Mouse (Mus musculus) CD4-positive helper T cell, adult 2 months (primary cell): ENCODE data around the gene Osbpl9.

ENCODE experiments used
- DNase-seq: peaks from one replicate; pipeline ENCODE4 v3.0.0-alpha.2; 2012; ENCODE audit warnings: low read depth, missing footprints, low spot score

The Osbpl9 gene

GRCm38 (mm10) chr4:109134955-109135354, 67.1 kb downstream of the Osbpl9 start:
- no peak for DNase-seq

GRCm38 (mm10) chr4:109131256-109131872, 70.7 kb downstream of the Osbpl9 start:
- no peak for DNase-seq

GRCm38 (mm10) chr4:109128971-109129370, 73.1 kb downstream of the Osbpl9 start:
- DNase-seq: no peak

- DNase-seq: no peak
Observed at GRCm38 (mm10) chr4:109128017-109128416, 74.1 kb downstream of the Osbpl9 start.

GRCm38 (mm10) chr4:109126834-109127564, 75.1 kb downstream of the Osbpl9 start:
- DNase-seq: no peak

- DNase-seq: no peak
Observed at GRCm38 (mm10) chr4:109125746-109126425, 76.2 kb downstream of the Osbpl9 start.

GRCm38 (mm10) chr4:109122830-109123555, 79.1 kb downstream of the Osbpl9 start:
- DNase-seq: peak; percentile 51

GRCm38 (mm10) chr4:109120735-109121134, 81.3 kb downstream of the Osbpl9 start:
- peak; percentile 17 for DNase-seq

- DNase-seq: peak; percentile 23
Observed at GRCm38 (mm10) chr4:109119641-109120125, 82.4 kb downstream of the Osbpl9 start.

GRCm38 (mm10) chr4:109118327-109118659, 83.8 kb downstream of the Osbpl9 start:
- no peak for DNase-seq

- DNase-seq: peak; percentile 94
Observed at GRCm38 (mm10) chr4:109117596-109118326, 84.3 kb downstream of the Osbpl9 start.

- DNase-seq: no peak
Observed at GRCm38 (mm10) chr4:109116938-109117337, 85.1 kb downstream of the Osbpl9 start.

- no peak for DNase-seq
Observed at GRCm38 (mm10) chr4:109116494-109116893, 85.6 kb downstream of the Osbpl9 start.

GRCm38 (mm10) chr4:109115742-109116141, 86.3 kb downstream of the Osbpl9 start:
- no peak for DNase-seq

GRCm38 (mm10) chr4:109114308-109114707, 87.8 kb downstream of the Osbpl9 start:
- DNase-seq: no peak

GRCm38 (mm10) chr4:109112915-109113505, 89.1 kb downstream of the Osbpl9 start:
- no peak for DNase-seq

- DNase-seq: no peak
Observed at GRCm38 (mm10) chr4:109110978-109111377, 91.1 kb downstream of the Osbpl9 start.

- no peak for DNase-seq
Observed at GRCm38 (mm10) chr4:109109686-109110085, 92.4 kb downstream of the Osbpl9 start.

GRCm38 (mm10) chr4:109109012-109109411, 93.1 kb downstream of the Osbpl9 start:
- no peak for DNase-seq

- no peak for DNase-seq
Observed at GRCm38 (mm10) chr4:109106594-109106993, 95.5 kb downstream of the Osbpl9 start.

- no peak for DNase-seq
Observed at GRCm38 (mm10) chr4:109106034-109106433, 96.0 kb downstream of the Osbpl9 start.
